Mouse (Mus musculus): ENCODE data around the gene Npm3. TPM values are rescaled to one million over a fixed set of nuclear protein-coding genes. Genes with fewer than 3 reads are reported as not detected.

Gene Npm3
- 10 to 100 TPM; 12.9 to 73.1 (median 57.3) TPM for polyA plus RNA-seq (2017; shearing (Covaris generic))

DNA sequence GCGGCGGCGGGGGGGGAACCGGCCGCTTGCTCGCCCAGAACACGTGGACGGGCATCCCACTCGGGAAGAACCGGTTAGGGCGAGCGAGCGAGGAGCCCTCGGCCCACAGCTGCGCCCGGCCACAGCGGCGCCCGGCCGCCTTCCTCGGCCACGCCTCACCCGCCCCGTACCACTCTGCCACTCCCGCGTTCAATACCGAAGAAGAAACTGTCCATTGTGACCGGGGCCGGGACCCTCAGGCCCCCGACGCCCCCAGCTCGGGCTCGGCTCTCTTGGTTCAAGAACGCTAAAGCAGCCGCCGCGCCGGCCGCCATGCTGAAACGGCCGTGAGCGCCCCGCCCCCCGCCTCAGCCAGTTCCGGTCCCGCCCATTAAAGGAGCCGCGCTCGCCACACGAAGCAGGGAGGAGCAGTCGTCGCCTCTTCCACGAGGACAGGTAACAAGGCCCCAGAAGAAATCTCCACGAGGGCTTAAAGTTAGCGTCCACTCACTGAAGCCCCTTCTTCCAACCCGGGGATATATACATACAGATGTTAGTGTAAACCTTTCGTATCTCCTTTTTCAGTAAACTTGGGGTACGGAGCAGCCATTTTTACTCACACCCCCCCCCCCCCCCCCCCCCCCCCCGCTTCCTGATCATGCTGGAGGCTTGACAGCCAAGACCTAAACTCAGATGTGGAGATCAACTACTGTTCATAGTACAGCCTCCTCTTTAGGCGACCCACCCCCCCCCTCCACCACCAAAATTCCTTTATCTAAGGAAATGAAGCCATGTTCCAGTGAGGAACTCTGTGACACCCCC lies at the start of gene Npm3:
Gene Npm3 (minus strand): TSS at position 349 of the 801 bp plus-strand sequence.
- peak; percentile 79 for ATAC-seq

DNA sequence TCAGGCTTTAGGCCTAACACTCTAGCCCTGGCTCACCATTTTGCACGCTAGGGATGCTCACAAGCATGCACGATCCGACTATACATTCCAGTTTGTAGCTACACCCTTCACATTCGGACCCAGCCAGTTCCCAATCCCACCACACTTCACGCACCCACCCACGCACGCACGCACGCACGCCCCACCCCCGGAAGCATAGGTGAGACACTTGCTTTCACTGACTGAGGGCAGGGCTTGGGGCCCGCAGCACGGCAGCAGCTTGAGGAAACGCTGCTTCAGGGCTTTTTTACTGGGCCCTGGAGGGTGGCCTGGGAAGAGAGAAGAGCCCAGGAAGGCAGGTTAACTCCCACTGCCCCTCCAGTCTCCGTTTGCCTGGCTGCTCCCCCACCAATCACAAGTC lies 47.5 kb upstream of the Npm3 start:
- peak; percentile 59 for ATAC-seq

DNA sequence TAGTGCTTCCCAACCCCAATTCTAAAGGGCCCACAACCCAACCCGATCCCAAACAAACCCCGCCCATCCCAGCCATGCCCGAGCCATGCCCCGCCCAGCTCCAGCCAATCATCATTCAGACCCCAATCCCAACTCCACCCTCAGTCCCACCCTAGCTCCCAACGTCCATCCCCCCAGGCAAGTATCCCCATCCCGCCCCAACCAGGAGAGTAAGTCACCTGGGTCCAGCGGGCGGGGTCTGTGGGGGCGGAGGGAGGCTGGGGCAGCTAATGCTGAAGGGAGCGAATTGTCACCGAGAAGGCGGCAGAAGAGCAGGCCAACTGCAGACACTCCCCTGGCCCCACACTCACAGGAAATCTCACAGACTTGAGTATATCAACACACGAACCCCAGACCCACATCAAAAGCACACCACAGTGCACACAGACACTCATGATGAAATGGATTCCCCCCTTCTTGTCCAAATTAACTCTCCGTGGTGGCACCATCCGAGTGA lies 46.7 kb upstream of the Npm3 start:
- peak; percentile 90 for ATAC-seq

GRCm38 (mm10) chr19:45795406-45795944 lies 46.1 kb upstream of the Npm3 start:
- ATAC-seq: no peak

GRCm38 (mm10) chr19:45794718-45795117 lies 45.3 kb upstream of the Npm3 start:
- ATAC-seq: no peak

DNA sequence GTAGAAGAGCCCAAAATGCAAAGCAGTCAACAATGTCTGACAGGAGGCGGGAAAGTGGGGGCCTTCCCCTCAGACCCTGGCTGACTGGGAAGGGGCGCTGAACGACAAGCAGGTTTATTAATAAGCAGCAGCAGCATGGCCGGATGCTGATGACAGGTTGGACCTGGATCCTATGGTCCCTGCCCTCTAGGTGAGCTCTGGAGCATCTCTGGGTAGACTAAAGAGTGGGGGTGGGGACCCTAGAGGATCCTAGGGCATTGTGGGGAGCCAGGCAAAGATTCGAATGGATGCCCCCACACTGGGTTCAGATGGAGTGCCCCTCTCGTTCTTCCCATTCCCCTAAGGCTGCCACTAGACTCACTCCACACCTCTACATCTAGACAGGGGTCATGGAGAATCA lies 43.0 kb upstream of the Npm3 start:
- ATAC-seq: no peak

DNA sequence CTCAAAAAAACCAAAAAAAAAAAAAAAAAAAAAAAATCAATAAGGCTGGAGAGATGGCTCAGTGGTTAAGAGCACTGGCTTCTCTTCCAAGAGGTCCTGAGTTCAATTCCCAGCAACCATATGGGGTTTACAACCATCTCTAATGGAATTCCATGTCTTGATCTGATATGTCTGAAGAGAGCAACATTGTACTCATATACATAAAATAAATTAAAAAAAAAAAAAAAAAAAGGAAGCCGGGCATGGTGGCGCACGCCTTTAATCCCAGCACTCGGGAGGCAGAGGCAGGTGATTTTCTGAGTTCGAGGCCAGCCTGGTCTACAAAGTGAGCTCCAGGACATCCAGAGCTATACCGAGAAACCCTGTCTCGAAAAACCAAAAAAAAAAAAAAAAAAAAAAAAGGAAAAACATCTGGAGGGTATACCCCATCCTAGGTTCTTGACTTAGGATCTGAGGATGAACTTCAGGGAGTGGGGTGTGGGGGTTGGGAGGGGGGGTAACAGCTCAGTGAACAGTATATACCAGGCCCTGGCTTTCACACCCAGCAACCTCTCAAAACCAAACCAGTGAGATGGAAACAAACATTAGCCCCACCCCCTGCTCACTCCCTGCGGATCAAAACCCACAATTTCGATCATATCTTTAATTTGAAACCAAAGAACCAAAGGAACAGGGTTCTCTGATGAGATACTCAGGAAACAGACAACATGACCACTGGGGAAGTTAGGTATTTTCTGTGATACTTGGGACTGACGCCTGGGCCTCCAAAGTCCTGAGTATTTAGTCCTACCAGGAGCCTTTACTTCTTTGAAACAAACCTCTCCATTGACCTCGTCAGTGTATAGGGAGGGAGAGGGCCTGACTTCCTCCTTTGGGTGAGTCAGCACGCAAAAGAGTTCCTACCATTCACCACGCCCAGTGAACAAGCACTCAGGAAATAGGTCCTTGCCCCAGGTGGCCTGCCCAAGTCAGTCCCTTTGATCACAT lies 40.8 kb upstream of the Npm3 start:
- ATAC-seq: peak; percentile 84

GRCm38 (mm10) chr19:45789365-45789764 lies 40.0 kb upstream of the Npm3 start:
- no peak for ATAC-seq

GRCm38 (mm10) chr19:45788337-45788736 lies 38.9 kb upstream of the Npm3 start:
- ATAC-seq: no peak

DNA sequence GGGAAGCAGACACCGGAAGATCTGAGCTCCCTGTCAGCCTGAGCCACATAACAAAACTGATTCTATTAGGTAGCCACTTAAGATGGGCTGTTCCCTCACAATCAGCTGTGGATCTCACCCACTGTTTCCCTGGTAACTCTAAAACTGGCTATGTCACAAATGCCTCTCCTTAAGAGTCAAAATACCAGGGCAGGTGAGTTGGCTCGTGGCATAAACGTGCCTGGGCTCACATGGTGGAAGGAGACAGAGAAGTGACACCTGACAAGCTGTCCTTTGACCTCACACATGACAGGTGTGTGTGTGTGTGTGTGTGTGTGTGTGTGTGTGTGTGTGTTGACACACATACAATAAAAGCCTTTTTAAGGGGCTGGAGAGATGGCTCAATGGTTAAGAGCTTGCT lies 38.1 kb upstream of the Npm3 start:
- no peak for ATAC-seq

- no peak for ATAC-seq
Observed at GRCm38 (mm10) chr19:45785470-45785869, 36.1 kb upstream of the Npm3 start.

DNA sequence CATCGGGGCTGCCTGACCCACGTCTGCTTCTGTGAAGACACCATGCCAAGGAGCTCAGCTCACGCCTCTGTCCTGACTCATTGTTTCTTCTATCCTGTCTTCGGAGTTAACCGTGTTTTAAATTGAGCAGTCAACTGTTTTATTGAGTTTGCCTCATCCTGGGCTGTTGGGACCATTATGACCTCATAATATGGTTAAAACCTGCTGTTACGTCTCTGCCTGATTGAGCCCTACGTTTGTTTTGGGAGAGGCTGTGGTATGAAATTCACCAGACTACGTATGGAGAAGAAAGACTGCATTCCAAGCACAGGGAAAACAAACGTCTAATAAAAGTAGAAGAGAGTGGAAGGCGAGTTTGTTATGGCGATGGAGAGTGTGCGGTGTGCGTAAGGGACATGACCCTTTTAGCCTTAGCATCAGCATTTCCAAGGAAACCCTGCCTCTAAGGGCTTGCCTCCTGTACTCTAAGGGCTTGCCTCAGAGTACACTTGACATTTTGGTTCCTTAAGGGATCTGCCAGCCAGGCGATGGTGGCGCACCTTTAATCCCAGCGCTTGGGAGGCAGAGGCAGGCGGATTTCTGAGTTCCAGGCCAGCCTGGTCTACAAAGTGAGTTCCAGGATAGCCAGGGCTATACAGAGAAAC lies 34.7 kb upstream of the Npm3 start:
- ATAC-seq: no peak

DNA sequence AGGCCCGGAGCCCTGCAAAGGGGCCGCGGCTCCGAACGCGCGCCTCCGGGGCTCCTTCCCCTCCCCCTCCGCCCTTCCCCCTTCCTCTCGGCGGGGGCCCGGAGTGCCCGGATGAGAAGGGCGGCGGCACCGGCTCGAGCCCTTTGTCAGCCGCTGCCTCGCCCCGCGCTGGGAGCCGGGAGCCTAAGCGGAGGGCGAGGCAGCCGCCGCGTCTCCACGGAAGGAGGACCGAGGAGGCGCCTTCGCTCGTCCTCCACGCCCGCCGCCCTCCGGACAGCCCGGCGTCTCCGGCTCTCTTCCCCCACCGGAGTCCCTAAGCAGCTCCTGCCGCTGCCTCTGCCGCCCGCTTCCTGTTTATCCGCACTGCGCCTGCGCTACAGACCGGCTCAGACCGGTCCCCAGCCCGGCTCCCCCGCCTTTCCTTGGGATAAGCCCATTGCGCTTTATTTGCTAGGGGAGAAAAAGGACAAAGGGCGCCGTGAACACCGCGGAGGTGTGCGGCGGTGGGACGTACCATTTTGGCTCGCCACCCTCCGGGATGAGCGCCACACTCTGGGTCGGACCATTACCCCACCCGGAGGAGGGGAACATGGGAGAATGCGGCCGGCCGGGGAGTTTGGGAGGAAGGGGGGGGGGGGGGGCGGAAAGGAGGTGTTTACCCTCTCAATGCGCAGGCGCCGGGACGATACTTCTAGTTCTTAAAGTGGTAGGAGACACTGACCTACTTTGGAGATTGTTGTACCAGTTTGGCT lies 34.0 kb upstream of the Npm3 start, which contains the start of gene Mgea5:
Gene Mgea5 (minus strand): TSS at position 657 of the 752 bp plus-strand sequence.
- peak; percentile 93 for ATAC-seq

DNA sequence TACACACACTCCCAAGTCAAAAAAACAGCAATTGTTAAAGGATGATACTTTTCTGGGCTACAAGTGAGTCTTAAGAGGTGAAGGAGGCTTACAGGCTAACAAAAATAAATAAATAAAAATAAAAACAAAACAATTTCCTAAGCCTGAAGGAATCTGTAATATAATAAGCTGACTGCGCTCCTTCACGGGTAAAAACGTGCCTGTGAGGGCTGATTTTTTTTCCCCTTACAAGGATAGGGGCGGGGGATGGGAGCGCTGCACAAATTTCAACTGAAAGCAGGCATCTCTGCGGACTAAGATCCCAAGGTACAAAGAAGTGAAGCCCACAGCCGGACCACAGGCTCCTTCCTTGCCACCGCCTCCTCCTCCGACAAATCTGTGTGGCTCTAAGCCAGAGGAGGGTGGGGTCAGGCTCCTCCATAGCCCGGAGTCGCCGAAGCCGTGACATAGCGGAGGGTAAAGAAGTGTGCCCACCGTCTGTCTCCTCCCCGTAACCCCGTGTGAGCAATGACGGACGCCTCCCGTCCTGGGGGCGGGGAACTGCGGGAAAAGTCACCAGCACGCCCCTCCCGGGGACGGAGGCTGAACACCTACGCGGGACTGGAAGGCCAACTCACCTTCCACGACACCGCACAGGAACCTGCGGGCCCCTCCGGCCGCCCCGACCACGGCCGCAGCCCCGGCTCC lies 33.1 kb upstream of the Npm3 start:
- peak; percentile 5 for ATAC-seq

DNA sequence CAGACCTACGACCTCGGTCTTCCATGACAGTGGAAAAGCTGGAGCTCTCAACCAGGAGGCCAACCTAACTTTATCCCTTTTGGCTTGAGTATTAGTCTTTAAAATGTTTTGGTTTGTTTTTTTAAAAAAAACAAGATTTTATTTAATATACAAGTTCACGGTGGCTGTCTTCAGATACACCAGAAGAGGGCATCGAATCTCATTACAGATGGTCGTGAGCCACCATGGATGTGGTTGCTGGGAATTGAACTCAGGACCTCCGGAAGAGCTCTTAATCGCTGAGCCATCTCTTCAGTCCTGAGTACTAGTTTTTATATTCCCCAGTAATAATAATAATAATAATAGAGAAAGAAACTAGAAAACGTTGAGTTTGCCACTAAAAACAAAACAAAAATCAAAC lies 32.3 kb upstream of the Npm3 start:
- ATAC-seq: no peak

DNA sequence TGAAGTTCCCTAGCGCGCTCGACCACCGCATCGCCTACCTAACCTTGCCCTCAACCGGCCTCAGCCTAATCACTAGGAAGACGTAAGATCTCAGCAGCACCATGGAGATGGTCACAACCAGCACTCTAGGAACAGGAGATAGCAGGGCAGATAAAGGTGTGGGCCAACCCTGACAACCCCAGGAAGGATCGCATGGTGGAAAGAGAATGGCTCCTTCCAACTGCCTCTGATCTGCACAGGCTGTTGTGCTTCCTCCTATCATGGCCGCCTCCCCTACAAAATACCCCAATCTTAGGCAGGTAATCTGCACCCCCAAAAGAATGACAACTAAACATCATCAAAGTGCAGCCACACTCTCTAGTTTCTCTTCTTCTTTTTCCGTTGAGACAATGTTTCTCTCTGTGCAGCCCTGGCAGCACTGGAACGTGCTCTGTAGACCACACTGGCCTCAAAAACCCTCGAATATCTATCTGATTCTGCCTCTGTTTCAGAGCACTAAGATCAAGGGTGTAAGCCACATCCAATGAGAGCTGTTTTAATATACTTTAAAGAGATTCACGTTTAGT lies 31.0 kb upstream of the Npm3 start:
- ATAC-seq: no peak

- ATAC-seq: no peak
Observed at GRCm38 (mm10) chr19:45775486-45775885, 26.1 kb upstream of the Npm3 start.

DNA sequence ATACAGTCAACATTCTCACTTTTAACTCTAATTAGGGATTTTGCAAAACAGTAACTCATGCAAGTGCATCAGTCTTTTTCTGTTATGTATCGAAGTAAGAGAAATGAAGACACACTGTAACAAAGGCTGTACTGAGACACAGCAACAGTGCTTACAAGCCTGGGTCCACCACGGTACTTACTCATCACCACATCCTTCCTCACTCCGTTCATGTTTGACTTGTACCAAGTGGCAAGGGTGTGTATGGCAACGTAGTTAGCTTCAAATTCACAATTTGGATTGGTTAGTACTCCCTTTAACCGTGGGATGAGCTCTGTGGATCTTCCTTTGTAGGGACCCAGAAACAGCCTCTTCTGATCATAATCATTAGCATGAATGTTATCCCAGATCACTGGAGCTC lies 22.1 kb upstream of the Npm3 start:
- ATAC-seq: no peak

DNA sequence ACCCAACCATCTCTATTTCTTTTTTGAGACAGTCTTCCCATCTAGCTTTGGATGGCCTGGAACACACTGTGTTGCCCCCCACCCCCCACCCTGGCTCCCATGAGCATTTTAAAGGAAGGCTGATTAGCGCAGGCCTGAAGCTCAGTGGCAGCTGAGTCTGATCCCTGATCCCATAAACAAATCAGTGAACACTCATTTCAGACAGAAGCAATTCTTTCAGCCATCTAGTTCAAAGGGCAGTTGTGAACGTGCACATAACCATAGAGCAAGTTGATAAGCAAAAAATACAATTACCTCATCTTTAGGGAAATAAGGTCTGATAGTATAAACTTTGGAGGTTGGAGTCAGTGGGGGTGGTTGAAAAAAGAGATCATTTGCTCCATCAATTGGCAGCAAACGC lies 11.4 kb upstream of the Npm3 start:
- no peak for ATAC-seq

DNA sequence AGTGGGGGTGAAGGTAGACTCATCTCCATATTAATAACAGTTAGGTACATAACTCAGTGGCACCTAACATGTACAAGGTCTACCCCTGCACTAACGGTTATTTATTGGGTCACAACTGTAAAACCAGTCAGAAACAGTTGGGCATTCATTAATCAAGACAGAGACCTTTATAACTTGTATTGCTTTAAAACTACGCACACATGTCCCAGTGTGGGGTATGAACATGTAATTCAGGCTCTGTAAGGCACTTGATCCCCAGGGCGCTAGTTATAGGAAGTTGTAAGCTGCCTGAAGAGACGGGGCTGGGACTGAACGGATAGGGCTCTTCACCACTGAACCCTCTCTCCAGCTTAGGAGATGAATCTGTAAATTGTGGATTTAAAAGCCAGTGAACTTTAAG lies 9.3 kb upstream of the Npm3 start:
- ATAC-seq: no peak

GRCm38 (mm10) chr19:45753551-45753950 lies 4.2 kb upstream of the Npm3 start:
- ATAC-seq: no peak

All from inflammation-experienced regulatory T-cells, adult 6 months (primary cell).